Mouse (Mus musculus) ES-E14 (cell line): ENCODE results near the gene Zfp119b. TPM values are rescaled to one million over a fixed set of nuclear protein-coding genes. Genes with fewer than 3 reads are reported as not detected.

ENCODE experiments used
- DNase-seq: peaks from one replicate; pipeline ENCODE4 v3.0.0-alpha.2; 2013; ENCODE audit warnings: low read depth, low spot score
- H3K27ac ChIP-seq: 2 replicates; pipeline ENCODE4 v1.5.1; 2012; ENCODE audit warnings: low read depth, mild to moderate bottlenecking, low read length, moderate library complexity, mixed read lengths; ENCODE audit not compliant: poor library complexity, insufficient read depth, severe bottlenecking
- H3K36me3 ChIP-seq: 2 replicates; pipeline ENCODE4 v1.6.1; 2012; ENCODE audit warnings: mild to moderate bottlenecking, low read length, moderate library complexity, mixed read lengths; ENCODE audit not compliant: control insufficient read depth, poor library complexity, insufficient read depth, severe bottlenecking
- H3K4me1 ChIP-seq, 2 experiments: fragments of 150-350 bp in 1 of 2; sonication (generic) in 1 of 2; 2 replicates each; pipeline ENCODE4 v1.6.1; 2012; ENCODE audit warnings: low read length in 2 of 2, mild to moderate bottlenecking in 1 of 2, mixed read lengths in 1 of 2; ENCODE audit not compliant: control insufficient read depth in 2 of 2, insufficient read depth in 2 of 2, poor library complexity in 1 of 2
- H3K4me3 ChIP-seq, 2 experiments: fragments of 150-350 bp in 1 of 2; sonication (generic) in 1 of 2; 2 replicates each; pipeline ENCODE4 v1.5.1; 2012; ENCODE audit warnings: low read length in 2 of 2, low read depth in 1 of 2, mild to moderate bottlenecking in 1 of 2, mixed read lengths in 1 of 2; ENCODE audit not compliant: insufficient read depth in 1 of 2, poor library complexity in 1 of 2, severe bottlenecking in 1 of 2
- H3K9ac ChIP-seq: 2 replicates; pipeline ENCODE4 v1.6.1; 2012; ENCODE audit warnings: low read depth, mild to moderate bottlenecking, low read length, mixed read lengths; ENCODE audit not compliant: poor library complexity, insufficient read depth, severe bottlenecking
- H3K9me3 ChIP-seq: fragments of 150-350 bp; sonication (generic); 2 replicates; pipeline ENCODE4 v1.6.1; 2012; ENCODE audit warnings: low read depth, mild to moderate bottlenecking, low read length; ENCODE audit not compliant: control insufficient read depth, insufficient read depth
- CHD2 ChIP-seq: IDR thresholded peaks from 2 replicates; pipeline ENCODE4 v1.6.1; 2014; ENCODE audit warnings: mild to moderate bottlenecking, low read depth, low read length, inconsistent platforms
- HCFC1 ChIP-seq: IDR thresholded peaks from 2 replicates; pipeline ENCODE4 v1.6.1; 2012; ENCODE audit warnings: low read length, inconsistent platforms, borderline replicate concordance; ENCODE audit not compliant: insufficient read depth
- MAFK ChIP-seq: IDR thresholded peaks from 2 replicates; pipeline ENCODE4 v1.6.1; 2014; ENCODE audit warnings: mild to moderate bottlenecking, low read depth, low read length, inconsistent platforms; ENCODE audit not compliant: insufficient read depth
- ZC3H11A ChIP-seq: IDR thresholded peaks from 2 replicates; pipeline ENCODE4 v1.6.1; 2012; ENCODE audit warnings: low read depth, mild to moderate bottlenecking, inconsistent platforms, low read length, borderline replicate concordance
- ZNF384 ChIP-seq: IDR thresholded peaks from 2 replicates; pipeline ENCODE4 v1.6.1; 2012; ENCODE audit warnings: low read depth, low read length, inconsistent platforms
- in situ Hi-C, 2 experiments: fragments of 600-800 bp; cut with MboI; formaldehyde crosslinking; loops; one replicate each; pipeline ENCODE4 v1.15.1; 2025; ENCODE audit warnings: low sequenced_read_pairs in 2 of 2, inconsistent platforms in 1 of 2; ENCODE audit not compliant: unreplicated experiment in 2 of 2
- total RNA-seq: library from RNA; depleted of rRNA; stranded (reverse); fragments of 300-350 nt; gene quantifications from 2 replicates; pipeline ENCODE4 v1.2.3, GENCODE M21; 2012

Gene Zfp119b
- total RNA-seq, 1 experiment: 4.6 TPM

- no peak overlapping the region for H3K4me3 ChIP-seq
- H3K36me3 ChIP-seq: peaks cover 16% of the 10 kb centered on the region; the same call in 1 of the 2 replicates
- no peak for DNase-seq
- TF ChIP-seq MAFK (no peak), CHD2 (no peak), HCFC1 (no peak), ZNF384 (no peak), ZC3H11A (no peak)
- H3K27ac ChIP-seq: no peak overlapping the region
- no peak overlapping the region for H3K9ac ChIP-seq
- H3K9me3 ChIP-seq: no peaks in the 10 kb centered on the region
- in situ Hi-C loops: no loop called here
- peaks cover 0 to 16% of the 10 kb centered on the region in 2 experiments; a peak in 1 of 4 replicates for H3K4me1 ChIP-seq
These were observed 20.3 kb upstream of the Zfp119b start for GRCm38 (mm10) chr17:55969560-55969959.

DNA sequence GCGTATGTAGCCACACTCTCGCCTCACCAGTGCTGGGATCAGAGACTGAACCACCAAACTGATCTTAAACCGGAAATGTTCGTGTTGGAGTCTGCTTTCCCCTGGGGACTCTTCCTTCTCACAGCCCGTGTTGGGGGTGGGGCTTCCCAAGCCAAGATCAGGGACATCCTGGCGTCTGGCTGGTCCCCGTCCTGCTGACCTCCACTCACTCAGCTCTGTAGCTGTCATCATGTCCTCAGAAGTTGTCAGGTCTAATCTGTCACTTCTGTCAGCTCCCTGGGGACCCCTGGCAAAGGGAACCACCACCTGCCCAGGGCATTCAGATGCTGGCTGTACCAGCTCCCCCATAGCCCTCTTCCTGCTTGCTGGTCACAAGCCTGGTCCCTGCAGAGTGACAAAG is 18.9 kb upstream of the Zfp119b start:
- Histone ChIP-seq H3K27ac (no peak overlapping the region), H3K9me3 (no peaks in the 10 kb centered on the region), H3K36me3 (peaks cover 18% of the 10 kb centered on the region; the same call in 1 of the 2 replicates), H3K9ac (no peak overlapping the region), H3K4me1 (peaks cover 0 to 18% of the 10 kb centered on the region in 2 experiments; a peak in 2 of 4 replicates), H3K4me3 (no peak overlapping the region)
- in situ Hi-C loops: no loop called here
- TF ChIP-seq MAFK (no peak), CHD2 (no peak), ZC3H11A (no peak), ZNF384 (no peak), HCFC1 (no peak)
- DNase-seq: no peak

- TF ChIP-seq CHD2 (no peak), ZNF384 (no peak)
- in situ Hi-C loops: no loop called here
- DNase-seq: no peak
- H3K4me3 ChIP-seq: no peak overlapping the region
- H3K9ac ChIP-seq: no peak overlapping the region
- H3K9me3 ChIP-seq: no peaks in the 10 kb centered on the region
- H3K36me3 ChIP-seq: peaks cover 20% of the 10 kb centered on the region
- H3K27ac ChIP-seq: no peak overlapping the region
- peaks cover 0 to 20% of the 10 kb centered on the region in 2 experiments; a peak in 2 of 4 replicates for H3K4me1 ChIP-seq
These were observed 17.9 kb upstream of the Zfp119b start for GRCm38 (mm10) chr17:55967186-55967585.

- Histone ChIP-seq H3K36me3 (peaks cover 28% of the 10 kb centered on the region), H3K9ac (no peak overlapping the region), H3K4me3 (no peak overlapping the region), H3K27ac (no peak overlapping the region), H3K9me3 (no peaks in the 10 kb centered on the region), H3K4me1 (peaks cover 0 to 9% of the 10 kb centered on the region in 2 experiments; a peak in 2 of 4 replicates)
- no peak for TF ChIP-seq HCFC1
- TF ChIP-seq CHD2: no peak
- no peak for TF ChIP-seq ZC3H11A
- no peak for TF ChIP-seq ZNF384
- TF ChIP-seq MAFK: no peak
- no peak for DNase-seq
- in situ Hi-C loops: no loop called here
These were observed 15.7 kb upstream of the Zfp119b start for GRCm38 (mm10) chr17:55964996-55965395.

DNA sequence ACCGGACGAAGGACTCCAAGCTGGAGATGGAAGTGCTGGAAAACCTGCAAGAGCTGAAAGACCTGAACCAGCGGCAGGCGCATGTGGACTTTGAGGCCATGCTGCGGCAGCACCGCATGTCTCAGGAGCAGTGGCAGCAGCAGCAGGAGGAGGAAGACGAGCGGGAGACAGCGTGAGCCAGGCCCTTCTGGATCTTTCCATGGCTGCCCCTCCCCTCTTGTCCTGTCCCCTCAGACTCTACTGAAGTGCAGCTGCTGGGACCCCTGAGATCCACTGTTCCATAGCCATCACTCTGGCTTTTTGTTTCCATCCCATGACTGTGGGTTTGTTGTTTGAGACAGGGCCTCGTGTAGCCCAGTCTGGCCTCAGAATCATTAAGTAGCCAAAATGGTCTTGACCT is 15.2 kb upstream of the Zfp119b start:
- TF ChIP-seq MAFK (no peak), HCFC1 (no peak), ZNF384 (no peak), ZC3H11A (no peak), CHD2 (no peak)
- Histone ChIP-seq H3K9ac (no peak overlapping the region), H3K4me3 (no peak overlapping the region), H3K4me1 (peaks cover 1 to 10% of the 10 kb centered on the region in 2 experiments; a peak in 2 of 4 replicates), H3K36me3 (peaks cover 28% of the 10 kb centered on the region), H3K9me3 (no peaks in the 10 kb centered on the region), H3K27ac (no peak overlapping the region)
- in situ Hi-C loops: no loop called here
- DNase-seq: no peak
